Mouse (Mus musculus): ENCODE results near the gene Malsu1. TPM values are rescaled to one million over a fixed set of nuclear protein-coding genes. Genes with fewer than 3 reads are reported as not detected.

Malsu1 gene
- total RNA-seq (2021), result 10 to 100 TPM; 22.8 to 28.3 TPM

- DNase-seq (ENCODE audit: extremely low spot score in 1 of 2, low spot score in 1 of 2), result peak; percentile 92 to 93
Observed at GRCm38 (mm10) chr6:49073304-49074116, at the start of gene Malsu1. Gene Malsu1 (plus strand): TSS chr6:49073795.

DNA sequence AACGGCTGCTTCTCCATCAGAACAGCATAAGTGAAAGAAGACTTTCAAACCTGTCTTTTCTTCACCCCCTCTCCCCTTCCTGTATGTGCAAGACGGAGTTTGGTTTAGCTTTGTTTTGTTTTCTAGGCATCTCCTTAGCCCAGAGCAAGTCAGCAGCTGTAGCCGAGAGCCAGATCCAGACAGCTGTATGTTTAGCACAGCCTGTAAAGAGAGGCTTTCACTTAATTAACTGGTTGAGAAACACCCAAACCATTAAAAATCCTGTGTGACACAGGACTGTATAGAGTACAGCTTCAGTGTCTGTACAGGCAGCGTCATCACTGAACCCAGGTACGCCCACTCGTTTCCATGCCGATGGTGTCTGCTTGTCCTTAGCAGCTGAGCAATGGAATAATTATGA is 48.3 kb upstream of the Malsu1 start:
- DNase-seq (ENCODE audit: extremely low spot score in 1 of 2, low spot score in 1 of 2), result no peak

GRCm38 (mm10) chr6:49026496-49026895 is 47.1 kb upstream of the Malsu1 start:
- DNase-seq (ENCODE audit: extremely low spot score in 1 of 2, low spot score in 1 of 2), result no peak

DNA sequence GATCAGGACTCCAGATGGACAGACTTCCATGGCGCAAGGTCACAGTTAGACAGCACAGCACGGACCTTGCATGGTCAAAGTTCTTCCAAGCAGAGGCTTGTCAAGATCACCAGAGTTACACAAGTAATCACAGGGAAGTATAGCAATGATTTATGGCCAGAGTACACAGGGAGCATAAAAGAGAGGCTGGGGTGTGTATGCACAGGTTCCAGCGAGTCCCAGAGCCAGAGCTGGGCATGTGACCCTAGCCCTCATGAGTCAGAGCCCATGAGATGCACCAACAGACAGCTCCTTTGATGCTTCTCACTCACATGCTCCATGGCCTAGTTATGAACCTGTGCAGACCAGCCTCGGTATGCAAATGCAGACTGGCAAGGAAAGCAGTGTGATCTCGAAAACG is 45.6 kb upstream of the Malsu1 start:
- no peak for DNase-seq (ENCODE audit: extremely low spot score in 1 of 2, low spot score in 1 of 2)

DNA sequence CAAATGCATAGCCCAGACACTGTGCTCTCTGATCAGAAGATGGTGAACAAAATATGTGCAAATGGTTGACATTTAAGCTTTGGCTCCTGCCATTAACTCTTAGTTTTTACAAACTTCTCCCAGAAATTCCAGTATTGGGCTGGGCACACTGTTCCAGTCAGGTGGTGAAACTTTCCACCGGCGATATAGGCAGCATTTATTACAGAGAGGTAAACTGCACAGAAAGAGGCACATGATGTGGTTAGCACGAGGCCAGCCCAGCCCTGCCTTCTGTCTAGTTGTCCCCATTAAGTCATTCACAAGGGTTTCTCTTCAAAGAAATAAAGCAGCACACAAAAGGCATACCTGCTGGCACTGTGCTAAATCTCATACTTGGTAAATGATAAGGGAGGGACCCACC is 44.9 kb upstream of the Malsu1 start:
- no peak for DNase-seq (ENCODE audit: extremely low spot score in 1 of 2, low spot score in 1 of 2)

DNA sequence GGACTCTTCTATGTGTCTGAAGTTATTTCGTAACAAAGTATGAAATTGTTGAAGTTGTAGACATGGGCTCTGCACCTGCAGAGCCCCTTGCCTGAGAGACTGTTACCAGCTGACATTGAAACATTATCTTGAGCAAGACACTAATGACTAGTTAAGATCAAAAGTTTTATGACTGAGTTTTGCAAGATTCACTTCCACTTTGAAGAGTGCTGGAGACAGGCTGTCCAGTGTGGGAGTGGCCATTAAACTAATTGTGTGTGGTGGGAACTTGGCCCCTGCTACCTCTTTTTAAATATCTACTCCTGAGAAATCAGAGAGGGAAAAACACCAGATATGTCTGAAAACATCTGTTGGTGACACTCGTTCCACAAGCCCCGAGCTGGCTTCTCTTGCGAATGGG is 42.4 kb upstream of the Malsu1 start:
- no peak for DNase-seq (ENCODE audit: extremely low spot score in 1 of 2, low spot score in 1 of 2)

DNA sequence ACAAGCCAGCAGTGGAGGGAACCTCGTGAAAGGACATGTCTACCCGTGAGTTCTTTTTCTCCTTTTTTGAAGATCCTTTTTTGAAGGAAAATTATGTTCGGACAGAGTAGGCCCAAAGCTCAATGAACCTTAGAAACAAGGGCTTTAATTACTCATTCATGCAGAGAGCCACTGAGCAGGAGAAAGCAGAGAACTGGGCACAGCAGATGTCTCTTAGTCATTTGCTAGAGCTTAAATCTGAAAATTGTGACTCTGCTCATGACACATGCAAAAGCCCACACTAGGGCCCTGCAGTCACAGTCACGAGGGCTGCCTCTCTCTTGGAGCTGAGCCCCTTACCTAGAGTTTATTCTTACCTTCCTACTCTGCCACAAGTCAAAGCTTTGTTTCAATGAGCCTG is 40.8 kb upstream of the Malsu1 start:
- DNase-seq (ENCODE audit: extremely low spot score in 1 of 2, low spot score in 1 of 2), result no peak

- DNase-seq (ENCODE audit: extremely low spot score in 1 of 2, low spot score in 1 of 2), result no peak
Observed at GRCm38 (mm10) chr6:49036275-49037267, 37.0 kb upstream of the Malsu1 start, which contains the start of gene Gpnmb. Gene Gpnmb (plus strand): TSS chr6:49036546.

DNA sequence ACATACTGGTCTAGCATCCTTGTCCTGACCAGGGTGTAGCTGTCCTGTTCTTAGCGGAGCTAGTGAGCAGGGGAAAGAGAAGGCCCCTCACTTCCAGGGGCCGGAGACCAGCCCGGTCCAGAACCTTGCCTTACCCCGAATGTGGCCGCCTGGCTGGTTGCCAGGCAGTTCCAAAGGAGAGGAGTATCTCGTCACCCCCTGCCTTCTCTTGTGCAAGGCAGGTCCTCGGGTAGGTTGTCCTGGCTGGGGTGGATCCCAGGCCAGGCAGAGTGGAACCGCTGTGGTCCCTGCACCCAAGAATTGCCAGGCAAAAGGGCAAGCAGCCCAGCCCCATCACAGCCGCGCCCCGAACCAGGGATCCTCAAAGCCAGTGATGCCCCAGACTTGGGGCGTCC is 36.3 kb upstream of the Malsu1 start:
- DNase-seq (ENCODE audit: extremely low spot score in 1 of 2, low spot score in 1 of 2), result no peak

- DNase-seq (ENCODE audit: extremely low spot score in 1 of 2, low spot score in 1 of 2), result peak in 1 of 2 experiments; percentile 73
Observed at GRCm38 (mm10) chr6:49039470-49040180, 34.0 kb upstream of the Malsu1 start.

GRCm38 (mm10) chr6:49046502-49046901 is 27.1 kb upstream of the Malsu1 start:
- no peak for DNase-seq (ENCODE audit: extremely low spot score in 1 of 2, low spot score in 1 of 2)

DNA sequence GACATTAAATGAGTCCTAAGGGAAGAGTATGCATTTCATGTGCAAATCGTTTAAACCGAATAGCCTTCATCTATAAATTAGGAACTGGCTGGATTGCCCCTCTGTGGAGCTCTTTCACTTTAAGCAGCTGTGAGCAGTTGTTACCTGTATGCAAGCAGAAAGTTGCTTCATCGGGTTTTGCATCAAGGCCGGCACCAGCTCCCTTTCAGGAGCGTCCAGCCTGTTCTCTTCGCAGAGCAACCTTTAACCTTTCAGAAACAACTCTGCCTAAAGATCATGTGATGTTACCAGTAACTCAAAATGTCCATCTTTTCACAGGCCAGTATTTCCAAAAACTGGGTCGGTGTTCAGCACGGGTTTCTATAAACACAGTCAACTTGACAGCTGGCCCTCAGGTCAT is 26.6 kb upstream of the Malsu1 start:
- no peak for DNase-seq (ENCODE audit: extremely low spot score in 1 of 2, low spot score in 1 of 2)

GRCm38 (mm10) chr6:49047848-49048247 is 25.7 kb upstream of the Malsu1 start:
- no peak for DNase-seq (ENCODE audit: extremely low spot score in 1 of 2, low spot score in 1 of 2)

- no peak for DNase-seq (ENCODE audit: extremely low spot score in 1 of 2, low spot score in 1 of 2)
Observed at GRCm38 (mm10) chr6:49048395-49048794, 25.2 kb upstream of the Malsu1 start.

GRCm38 (mm10) chr6:49050677-49051410 is 22.8 kb upstream of the Malsu1 start:
- DNase-seq (ENCODE audit: extremely low spot score in 1 of 2, low spot score in 1 of 2), result no peak

GRCm38 (mm10) chr6:49052191-49052590 is 21.4 kb upstream of the Malsu1 start:
- DNase-seq (ENCODE audit: extremely low spot score in 1 of 2, low spot score in 1 of 2), result no peak

DNA sequence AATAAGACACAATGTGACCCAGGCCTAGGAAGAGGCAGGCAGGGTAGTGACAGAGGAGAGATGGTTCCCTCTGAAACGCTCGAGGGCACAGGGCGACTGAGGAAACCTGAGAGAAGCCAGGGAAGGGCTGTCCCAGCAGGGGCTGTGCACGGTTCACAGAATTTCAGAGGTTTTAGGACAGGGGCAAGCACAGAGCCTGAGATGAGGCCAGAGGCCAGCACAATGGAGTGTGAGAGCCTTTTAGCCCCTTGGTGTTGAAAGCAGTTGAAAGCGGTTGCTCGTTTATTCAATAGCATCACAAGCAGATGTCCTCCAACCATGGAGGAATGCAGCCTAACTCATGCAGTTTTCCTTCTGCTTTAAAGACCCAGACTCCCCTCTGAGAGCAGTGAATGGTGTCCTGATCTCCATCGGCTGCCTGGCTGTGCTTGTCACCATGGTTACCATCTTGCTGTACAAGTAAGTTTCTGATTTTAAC is 18.3 kb upstream of the Malsu1 start:
- no peak for DNase-seq (ENCODE audit: extremely low spot score in 1 of 2, low spot score in 1 of 2)

DNA sequence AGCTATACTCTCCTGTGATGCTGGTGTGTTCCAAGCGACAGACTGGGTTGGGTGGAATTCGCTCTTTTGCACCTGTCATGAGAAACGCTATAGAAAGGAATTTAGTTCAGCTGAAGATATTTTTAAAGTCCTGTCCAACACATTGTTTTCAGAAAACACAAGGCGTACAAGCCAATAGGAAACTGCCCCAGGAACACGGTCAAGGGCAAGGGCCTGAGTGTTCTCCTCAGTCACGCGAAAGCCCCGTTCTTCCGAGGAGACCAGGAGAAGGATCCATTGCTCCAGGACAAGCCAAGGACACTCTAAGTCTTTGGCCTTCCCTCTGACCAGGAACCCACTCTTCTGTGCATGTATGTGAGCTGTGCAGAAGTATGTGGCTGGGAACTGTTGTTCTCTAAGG is 17.6 kb upstream of the Malsu1 start:
- DNase-seq (ENCODE audit: extremely low spot score in 1 of 2, low spot score in 1 of 2), result no peak

DNA sequence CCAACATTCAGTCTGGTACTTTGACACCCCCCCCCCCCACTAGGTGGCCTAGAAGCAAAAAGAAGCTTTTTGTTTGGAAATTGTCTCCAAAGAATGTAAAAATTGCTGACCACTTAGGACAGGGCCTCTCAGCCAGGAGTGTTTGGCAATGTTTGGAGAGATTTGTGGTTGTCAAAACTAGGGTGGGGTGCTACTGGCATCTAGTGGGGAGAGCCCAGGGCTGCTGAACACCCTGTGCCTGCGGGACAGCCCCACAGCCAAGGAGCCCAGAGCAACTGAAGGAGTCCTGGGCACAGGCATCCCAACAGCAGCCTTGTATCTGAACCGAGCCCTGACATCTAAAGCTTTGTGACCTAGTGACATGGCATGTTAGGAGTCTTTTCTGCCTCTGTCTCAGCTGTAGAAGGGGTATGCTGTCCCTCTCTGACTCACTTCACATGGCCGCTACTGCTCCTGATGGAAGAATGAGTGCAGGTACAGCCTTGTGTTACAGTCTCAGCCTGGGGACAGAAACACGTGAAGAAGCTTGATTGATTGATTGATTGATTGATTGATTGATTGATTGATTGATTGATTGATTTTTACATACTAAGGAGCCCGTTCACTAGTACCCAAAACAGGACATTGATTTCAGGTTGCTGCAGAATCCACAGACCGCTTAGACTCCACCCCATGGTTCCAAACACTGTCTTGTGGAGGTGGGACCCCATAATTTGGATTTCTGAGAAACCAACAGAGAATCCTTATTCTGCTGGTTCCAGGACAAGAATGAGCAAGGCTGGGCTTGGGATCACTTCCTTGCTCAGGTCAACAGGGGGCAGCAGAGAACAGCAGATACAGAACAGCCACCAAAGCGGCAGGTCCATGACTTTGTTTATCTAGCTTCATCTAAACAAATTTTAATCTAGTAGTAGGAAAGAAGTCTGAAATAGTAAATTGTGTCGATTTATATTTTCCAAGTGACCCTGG is 16.3 kb upstream of the Malsu1 start:
- peak; percentile 55 to 81 for DNase-seq (ENCODE audit: extremely low spot score in 1 of 2, low spot score in 1 of 2)

All from layer of hippocampus, postnatal 25 days (tissue).